Mouse (Mus musculus): ENCODE measurements at regions not wholly inside any gene's neighbourhood (a gene's known extent, or its start where the extent isn't known, plus 50 kb on each side); places are given as distances from the start of the nearest gene placed in this dataset.

- TF ChIP-seq TBP (conservative IDR thresholded peaks at IDR 0.05; ENCODE audit: low read depth, low read length) = no peak
- TF ChIP-seq RCOR1 (conservative IDR thresholded peaks at IDR 0.05; ENCODE audit: low read depth, low read length) = no peak
- no peak for TF ChIP-seq MAX (IDR thresholded peaks at IDR 0.05; ENCODE audit: low read length)
- no peak for TF ChIP-seq KAT2A (IDR thresholded peaks at IDR 0.05; ENCODE audit: insufficient replicate concordance, low read length)
- TF ChIP-seq HCFC1 (IDR thresholded peaks at IDR 0.05; ENCODE audit: low read depth, low read length) = no peak
- no peak for TF ChIP-seq CHD1 (IDR thresholded peaks at IDR 0.05; ENCODE audit: low read depth, low read length)
- TF ChIP-seq TCF12 (IDR thresholded peaks at IDR 0.05; ENCODE audit: low read depth, low read length) = no peak
- TF ChIP-seq CHD2 (IDR thresholded peaks at IDR 0.05; ENCODE audit: low read length) = no peak
- no peak for TF ChIP-seq GABPA (IDR thresholded peaks at IDR 0.05; ENCODE audit: insufficient replicate concordance, low read depth, low read length)
- TF ChIP-seq CTCF (conservative IDR thresholded peaks at IDR 0.05 in 1 of 2, IDR thresholded peaks at IDR 0.05 in 1 of 2; ENCODE audit: low read depth in 2 of 2, low read length in 2 of 2) = no peak
- no peak for TF ChIP-seq MXI1 (IDR thresholded peaks at IDR 0.05; ENCODE audit: low read depth, low read length)
- no peak for TF ChIP-seq POLR2A (IDR thresholded peaks at IDR 0.05; ENCODE audit: low read depth, low read length)
- TF ChIP-seq ELF1 (IDR thresholded peaks at IDR 0.05; ENCODE audit: low read depth, low read length) = no peak
- no peak for TF ChIP-seq EP300 (IDR thresholded peaks at IDR 0.05; ENCODE audit: low read length)
Measured at GRCm38 (mm10) chr2:179131004-179131403, 311.2 kb upstream of the Cdh4 start.
